Mouse (Mus musculus) heart, postnatal 25 days (tissue): ENCODE data around the gene Stx16. TPM values are rescaled to one million over a fixed set of nuclear protein-coding genes. Genes with fewer than 3 reads are reported as not detected.

Source experiments
- DNase-seq: peaks from one replicate; pipeline ENCODE4 v3.0.0; 2022; ENCODE audit warnings: low spot score
- intact Hi-C: fragments of 180-260 bp; cut with DNase I; formaldehyde crosslinking; loops from one replicate; pipeline ENCODE4 v1.15.1; 2025
- total RNA-seq, 2 experiments: library from RNA; stranded (reverse); gene quantifications; 2 replicates each; pipeline ENCODE4 v1.2.3; 2021

Gene Stx16
- total RNA-seq, 2 experiments from 2014 or later: 21.6 to 22.3 TPM

- no peak for DNase-seq
- intact Hi-C loops: loop anchor here (10.0 kb wide), 2 partner anchors 390 to 1080 kb away; partner anchors contain the start of gene Atp5e
These were observed 1.5 kb upstream of the Stx16 start for GRCm38 (mm10) chr2:174074621-174075020.

- no peak for DNase-seq
- intact Hi-C loops: loop anchor here (10.0 kb wide), 2 partner anchors 390 to 1080 kb away; partner anchors contain the start of gene Atp5e
These were observed 987 bp upstream of the Stx16 start for GRCm38 (mm10) chr2:174075072-174075570.

- intact Hi-C loops: loop anchor here (2.0 to 10.0 kb wide), 4 partner anchors 34 to 1082 kb away; partner anchors contain the start of genes Atp5e and Npepl1
- no peak for DNase-seq
These were observed 321 bp downstream of the Stx16 start for GRCm38 (mm10) chr2:174076433-174076824.

GRCm38 (mm10) chr2:174077004-174077695 lies 1.0 kb downstream of the Stx16 start:
- DNase-seq: no peak

GRCm38 (mm10) chr2:174077776-174078338 lies 1.7 kb downstream of the Stx16 start:
- intact Hi-C loops: loop anchor here (2.0 to 10.0 kb wide), 4 partner anchors 33 to 1083 kb away; partner anchors contain the start of genes Atp5e and Npepl1

More at GRCm38 (mm10) chr2:174077004-174077695, 1.0 kb downstream of the Stx16 start:
- intact Hi-C loops: loop anchor here (2.0 to 10.0 kb wide), 4 partner anchors 34 to 1082 kb away; partner anchors contain the start of genes Atp5e and Npepl1

GRCm38 (mm10) chr2:174081833-174082232 lies 5.7 kb downstream of the Stx16 start:
- DNase-seq: no peak
- intact Hi-C loops: no loop called here

More at GRCm38 (mm10) chr2:174077776-174078338, 1.7 kb downstream of the Stx16 start:
- no peak for DNase-seq

- intact Hi-C loops: no loop called here
- no peak for DNase-seq
These were observed 6.3 kb downstream of the Stx16 start for GRCm38 (mm10) chr2:174082380-174082918.

- no peak for DNase-seq
- intact Hi-C loops: no loop called here
These were observed 19.0 kb downstream of the Stx16 start for GRCm38 (mm10) chr2:174095086-174095485.

- DNase-seq: no peak
- intact Hi-C loops: no loop called here
These were observed 26.3 kb downstream of the Stx16 start for GRCm38 (mm10) chr2:174102399-174102798.

GRCm38 (mm10) chr2:174103527-174103926 lies 27.4 kb downstream of the Stx16 start:
- no peak for DNase-seq

GRCm38 (mm10) chr2:174107375-174107774 lies 31.3 kb downstream of the Stx16 start:
- no peak for DNase-seq
- intact Hi-C loops: no loop called here

More at GRCm38 (mm10) chr2:174103527-174103926, 27.4 kb downstream of the Stx16 start:
- intact Hi-C loops: no loop called here

GRCm38 (mm10) chr2:174109991-174110782 lies 34.1 kb downstream of the Stx16 start, which contains the start of gene Npepl1:
Npepl1 (plus strand) TSS chr2:174110349.
- intact Hi-C loops: loop anchor here (2.0 to 5.0 kb wide), 3 partner anchors 33 to 523 kb away; partner anchors contain the start of genes Stx16 and Vapb
- DNase-seq: peak; percentile 57

GRCm38 (mm10) chr2:174110783-174111549 lies 34.9 kb downstream of the Stx16 start:
- intact Hi-C loops: loop anchor here (2.0 to 5.0 kb wide), 3 partner anchors 34 to 524 kb away; partner anchors contain the start of genes Stx16 and Vapb
- no peak for DNase-seq

- no peak for DNase-seq
- intact Hi-C loops: loop anchor here (5.0 kb wide), 1 partner anchor 526 kb away; no protein-coding TSS in a partner anchor
These were observed 36.8 kb downstream of the Stx16 start for GRCm38 (mm10) chr2:174112931-174113330.

- DNase-seq: no peak
- intact Hi-C loops: loop anchor here (5.0 kb wide), 1 partner anchor 527 kb away; no protein-coding TSS in a partner anchor
These were observed 38.2 kb downstream of the Stx16 start for GRCm38 (mm10) chr2:174114148-174114864.

- no peak for DNase-seq
These were observed 40.8 kb downstream of the Stx16 start for GRCm38 (mm10) chr2:174116929-174117328.

GRCm38 (mm10) chr2:174118141-174118540 lies 42.0 kb downstream of the Stx16 start:
- intact Hi-C loops: no loop called here
- DNase-seq: no peak

More at GRCm38 (mm10) chr2:174116929-174117328, 40.8 kb downstream of the Stx16 start:
- intact Hi-C loops: no loop called here

GRCm38 (mm10) chr2:174119259-174119658 lies 43.2 kb downstream of the Stx16 start:
- DNase-seq: no peak
- intact Hi-C loops: no loop called here
